Mouse (Mus musculus) erythroblast, embryonic 14.5 days (primary cell): ENCODE data around the gene Rps3a1.

Experiments
- GATA1 ChIP-seq: IDR thresholded peaks from 2 replicates; pipeline ENCODE4 v1.6.1; 2012; ENCODE audit warnings: low read length, inconsistent platforms, mixed read lengths
- TAL1 ChIP-seq: IDR thresholded peaks from 3 replicates; pipeline ENCODE4 v1.6.1; 2012; ENCODE audit warnings: low read length, inconsistent platforms, mixed read lengths

DNA sequence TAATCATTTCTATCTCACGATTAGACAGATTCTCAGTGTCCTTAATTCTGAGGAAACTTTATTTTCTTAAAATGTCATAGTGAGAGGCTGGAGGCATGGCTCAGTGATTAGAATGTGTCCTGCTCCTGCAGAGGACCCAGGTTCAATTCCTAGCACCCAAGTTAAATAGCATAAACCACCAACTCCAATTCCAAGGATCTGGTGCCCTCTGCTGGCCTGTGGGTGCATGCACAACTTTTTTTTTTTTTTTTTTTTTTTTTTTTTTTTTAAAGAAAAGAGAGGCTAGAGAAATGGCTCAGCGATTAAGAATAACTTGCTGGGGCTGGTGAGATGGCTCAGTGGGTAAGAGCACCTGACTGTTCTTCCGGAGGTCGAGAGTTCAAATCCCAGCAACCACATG, 25.6 kb downstream of the Rps3a1 start:
- TF ChIP-seq GATA1: no peak
- TF ChIP-seq TAL1: no peak
